Mouse (Mus musculus): Measurements from ENCODE around the gene Cdk7.

Gene Cdk7

DNA sequence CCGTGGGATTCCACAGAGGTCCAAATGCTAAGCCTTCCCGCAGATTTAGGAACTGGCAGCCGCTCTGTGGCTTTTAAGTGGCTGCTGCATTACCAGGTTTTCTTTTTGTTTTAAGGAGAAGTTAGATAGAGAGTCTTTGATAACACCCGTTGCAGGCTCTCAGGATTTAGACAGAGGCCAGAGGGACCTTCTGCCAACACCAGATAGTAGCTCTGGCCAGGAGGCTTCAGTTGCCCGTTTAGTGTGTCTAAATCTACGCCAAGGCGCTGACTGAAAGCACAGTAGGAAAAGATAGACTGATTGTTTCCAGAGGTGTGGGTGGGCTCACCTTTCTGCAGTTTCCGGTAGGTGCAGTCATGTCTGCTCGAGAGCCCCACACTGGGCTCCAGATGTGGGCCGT, 5.5 kb downstream of the Cdk7 start:
- no peak for DNase-seq (ENCODE audit: low spot score)

DNA sequence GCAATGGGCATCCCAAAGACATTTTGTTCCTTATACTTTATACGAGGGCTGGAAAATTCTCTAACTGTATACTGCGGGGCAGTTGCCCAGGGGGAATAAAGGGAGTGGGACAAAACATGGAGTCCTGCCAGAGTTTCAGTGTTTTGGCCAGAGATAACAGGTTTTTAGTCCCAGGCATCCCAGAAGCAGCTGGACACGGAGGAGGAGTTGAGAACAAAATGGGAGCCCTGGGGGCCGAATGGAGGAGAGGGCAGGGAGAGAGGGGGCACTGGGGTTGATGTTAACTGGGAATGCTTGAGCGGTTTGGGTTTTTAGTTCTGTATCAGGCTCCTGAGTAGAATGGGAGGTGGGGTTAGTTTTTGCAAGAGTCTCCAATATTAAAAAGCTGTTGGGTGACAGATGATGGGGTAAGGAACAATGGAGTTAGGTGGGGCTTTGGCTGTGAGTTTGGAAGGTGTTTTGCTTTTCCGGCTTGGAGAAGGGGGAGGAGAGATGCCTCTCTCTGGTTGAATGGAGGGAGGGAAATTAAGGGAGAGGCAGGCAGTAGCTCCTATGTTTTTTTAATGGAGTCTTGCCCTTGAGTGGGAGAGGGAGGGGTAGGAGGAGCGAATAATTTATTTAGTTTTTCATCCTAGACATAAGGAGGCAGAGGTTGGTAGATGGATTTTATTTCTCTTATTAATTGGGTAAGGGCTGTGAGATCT, 6.5 kb downstream of the Cdk7 start:
- DNase-seq (ENCODE audit: low spot score) = no peak

DNA sequence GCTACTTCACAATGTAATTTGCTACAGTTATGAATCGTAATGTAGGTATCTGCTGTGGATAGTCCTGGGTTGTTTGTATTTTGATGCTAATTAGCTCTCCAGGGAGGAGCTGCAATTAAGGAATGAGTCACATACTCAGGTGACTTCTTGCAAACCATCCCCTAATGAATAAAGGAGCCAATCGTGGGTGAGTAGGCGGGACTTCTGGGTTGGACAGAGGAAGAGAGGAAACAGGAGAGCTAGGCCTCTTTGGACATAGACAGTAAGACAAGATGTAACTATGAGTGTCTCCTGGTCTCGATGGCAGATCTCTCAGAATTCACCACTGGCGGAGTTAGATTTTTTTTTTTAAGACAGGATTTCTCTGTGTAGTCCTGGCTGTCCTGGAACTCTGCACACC, 9.1 kb downstream of the Cdk7 start:
- DNase-seq (ENCODE audit: low spot score) = no peak

DNA sequence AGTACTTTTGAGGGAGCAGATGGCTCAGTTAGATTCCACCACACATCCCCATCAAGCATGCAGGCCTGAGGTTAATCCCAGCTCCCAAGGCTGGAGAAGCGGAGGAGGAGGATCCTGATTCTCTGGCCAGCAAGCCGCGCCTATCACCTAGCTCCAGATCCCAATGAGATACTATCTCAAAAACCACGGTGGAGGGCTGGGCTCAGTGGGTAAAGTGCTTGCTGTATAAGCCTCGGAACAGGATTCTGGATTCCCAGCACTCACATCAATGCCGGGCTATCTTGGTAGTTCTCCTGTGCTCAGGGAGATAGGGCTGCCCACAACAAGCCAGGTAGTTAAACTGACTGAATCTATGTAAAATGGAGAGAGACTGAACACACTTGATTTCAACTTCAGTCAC, 15.3 kb downstream of the Cdk7 start:
- DNase-seq (ENCODE audit: low spot score) = no peak

GRCm38 (mm10) chr13:100706206-100706605, 24.5 kb downstream of the Cdk7 start:
- no peak for DNase-seq (ENCODE audit: low spot score)

- no peak for DNase-seq (ENCODE audit: low spot score)
Measured at GRCm38 (mm10) chr13:100703468-100703867, 27.3 kb downstream of the Cdk7 start.

- no peak for DNase-seq (ENCODE audit: low spot score)
Measured at GRCm38 (mm10) chr13:100698866-100699265, 31.9 kb downstream of the Cdk7 start.

DNA sequence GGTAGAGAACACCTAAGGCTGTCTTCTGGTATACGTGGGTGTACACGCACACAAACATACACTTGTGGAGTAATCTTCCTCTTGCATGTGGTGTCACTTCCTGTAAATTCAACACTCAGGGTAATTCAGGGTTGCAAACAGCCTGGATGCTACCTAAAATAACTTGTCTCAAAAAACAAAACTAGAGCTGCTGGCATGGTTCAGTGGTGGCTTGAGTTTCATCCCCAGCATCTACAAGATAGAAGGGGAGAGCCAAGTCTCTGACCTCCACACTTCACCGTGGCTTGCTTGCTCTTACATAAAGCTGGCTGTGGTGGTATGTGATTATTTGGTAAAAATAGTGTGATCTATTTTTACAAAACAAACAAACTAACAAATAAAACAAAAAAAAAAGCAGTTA, 33.2 kb downstream of the Cdk7 start:
- DNase-seq (ENCODE audit: low spot score) = no peak

GRCm38 (mm10) chr13:100687513-100687912, 43.2 kb downstream of the Cdk7 start:
- DNase-seq (ENCODE audit: low spot score) = no peak

DNA sequence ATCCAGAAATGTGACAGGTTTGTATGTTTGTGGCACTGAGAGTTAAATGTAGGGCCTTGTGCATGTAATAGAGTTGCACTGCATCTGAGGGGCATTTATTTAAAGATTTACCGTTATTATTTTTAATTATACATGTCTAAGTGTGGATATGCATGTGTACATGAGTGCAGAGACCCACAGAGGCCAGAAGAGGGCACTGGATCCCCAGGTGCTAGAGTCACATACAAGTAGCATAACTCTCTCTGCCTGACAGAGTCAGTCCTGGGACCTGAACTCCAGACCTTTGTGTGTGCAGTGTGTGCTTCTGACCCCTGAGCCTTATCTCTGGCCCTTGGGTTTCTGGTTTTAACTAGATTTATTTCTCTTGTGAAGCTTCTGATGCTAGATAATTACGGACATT, 46.4 kb downstream of the Cdk7 start:
- DNase-seq (ENCODE audit: low spot score) = peak; percentile 25

DNA sequence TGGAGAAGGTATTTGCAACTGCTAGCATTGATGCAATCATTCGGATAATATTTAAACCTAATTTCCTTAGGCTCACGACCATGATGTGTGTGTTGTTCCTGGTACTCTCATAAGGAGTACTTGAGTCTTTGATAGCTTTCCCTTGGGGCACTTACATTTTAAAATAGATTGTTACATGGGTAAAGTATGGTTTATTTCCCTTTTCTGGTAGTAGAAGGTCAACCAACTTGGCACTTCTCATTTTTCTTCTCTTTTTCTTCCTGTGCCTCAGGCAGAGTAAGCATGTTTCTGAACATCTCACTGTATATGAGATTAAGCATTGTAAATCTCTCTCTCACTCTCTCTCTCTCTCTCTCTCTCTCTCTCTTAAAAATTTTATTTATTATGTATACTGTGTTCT, 47.9 kb downstream of the Cdk7 start:
- DNase-seq (ENCODE audit: low spot score) = no peak

DNA sequence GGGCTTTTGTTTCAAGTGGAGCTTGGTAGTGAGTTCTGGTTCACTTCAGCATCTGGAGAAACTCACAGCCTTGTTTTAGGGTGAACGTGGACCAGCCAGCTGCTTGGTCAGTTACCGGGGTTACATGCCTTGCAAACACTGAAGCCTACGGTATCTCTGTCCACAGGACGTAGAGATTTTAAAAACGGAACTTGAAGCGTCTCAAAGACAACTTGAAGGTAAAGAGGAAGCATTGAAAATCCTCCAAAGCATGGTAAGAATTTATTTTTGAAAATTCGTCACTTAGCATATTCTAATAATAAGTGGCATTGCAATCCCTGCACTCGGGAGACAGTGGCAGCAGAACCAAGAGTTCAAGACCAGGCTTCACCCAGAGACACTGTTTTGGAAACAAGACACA, 49.1 kb downstream of the Cdk7 start:
- no peak for DNase-seq (ENCODE audit: low spot score)

DNA sequence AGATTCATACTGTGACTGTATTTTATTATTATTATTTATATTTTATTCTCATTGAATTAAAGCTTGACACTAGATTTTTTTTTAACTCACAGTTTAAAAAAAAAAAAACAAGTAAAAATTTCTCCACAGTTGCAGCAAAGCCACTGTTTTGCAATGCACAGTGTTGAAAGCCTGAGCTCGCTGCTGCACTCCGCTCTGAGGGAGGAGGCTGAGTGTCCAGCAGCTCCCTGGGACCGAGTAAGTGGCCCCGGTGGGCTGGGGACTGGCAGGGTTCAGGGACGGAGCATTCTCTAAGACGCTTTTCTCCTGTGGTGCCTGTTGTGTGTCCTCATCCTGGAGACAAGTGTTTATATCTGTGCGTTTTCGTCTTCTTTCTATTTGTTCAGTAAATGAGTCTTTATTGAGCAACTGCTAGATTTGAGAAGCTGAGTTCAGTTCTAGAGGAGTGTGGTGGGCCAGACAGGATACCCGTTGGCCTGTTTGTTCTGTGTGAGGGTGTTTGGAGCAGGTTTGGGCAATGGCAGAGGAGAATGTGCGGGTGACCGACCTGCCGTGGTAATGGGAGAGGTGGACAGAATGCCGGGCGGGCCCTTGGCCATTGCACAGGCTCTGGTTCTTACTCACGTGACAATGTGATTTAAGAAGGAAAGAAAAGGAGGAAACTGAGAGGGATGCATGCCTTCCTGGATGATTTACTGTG, 54.7 kb downstream of the Cdk7 start:
- DNase-seq (ENCODE audit: low spot score) = no peak

GRCm38 (mm10) chr13:100670181-100670741, 60.5 kb downstream of the Cdk7 start:
- peak; percentile 35 for DNase-seq (ENCODE audit: low spot score)

- DNase-seq (ENCODE audit: low spot score) = peak; percentile 66
Measured at GRCm38 (mm10) chr13:100669291-100670022, 61.3 kb downstream of the Cdk7 start, which contains the start of gene Ccdc125. TSS of gene Ccdc125 (plus strand) at chr13:100669717.

DNA sequence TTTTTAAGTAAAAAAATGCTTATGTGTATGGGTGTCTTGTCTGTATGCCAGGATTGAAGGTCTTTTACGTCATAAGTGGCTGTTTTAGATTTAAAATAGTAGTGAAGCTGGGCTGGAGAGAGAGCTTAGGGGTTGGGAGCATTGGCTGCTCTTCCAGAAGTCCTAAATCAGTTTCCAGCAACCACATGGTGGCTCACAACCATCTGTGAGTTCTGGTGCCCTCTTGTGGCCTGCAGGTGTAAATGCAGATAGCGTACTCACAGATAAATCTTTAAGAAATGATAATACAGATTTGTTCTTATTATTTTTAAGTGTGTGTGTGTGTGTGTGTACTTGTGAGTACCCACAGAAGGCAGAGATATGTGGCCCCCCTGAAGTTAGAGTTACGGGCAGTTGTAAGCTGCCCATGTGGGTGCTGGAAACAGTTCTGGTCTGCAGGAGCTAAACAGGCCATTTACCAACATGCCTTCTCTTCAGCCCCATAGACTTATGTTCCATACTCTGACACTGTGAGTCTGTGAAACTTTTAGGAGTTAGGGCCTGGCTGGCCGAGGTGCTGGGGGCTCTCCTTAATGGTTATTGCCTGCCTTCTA, 70.8 kb downstream of the Cdk7 start:
- peak; percentile 83 for DNase-seq (ENCODE audit: low spot score)

- DNase-seq (ENCODE audit: low spot score) = no peak
Measured at GRCm38 (mm10) chr13:100658091-100658490, 72.6 kb downstream of the Cdk7 start.
